Mouse (Mus musculus) cerebellum, adult 18-20 months (tissue): ENCODE results near the gene Cdc42bpa.

Source experiments
- DNase-seq, 2 experiments: peaks; one replicate each; pipeline ENCODE4 v3.0.0; 2021

The Cdc42bpa gene

GRCm38 (mm10) chr1:180194781-180195471 lies 234.7 kb downstream of the Cdc42bpa start:
- DNase-seq, result peak; percentile 42 to 52

GRCm38 (mm10) chr1:180195703-180196381 lies 235.6 kb downstream of the Cdc42bpa start:
- DNase-seq, result peak; percentile 97 to 99

- no peak for DNase-seq
These were observed 236.2 kb downstream of the Cdc42bpa start for GRCm38 (mm10) chr1:180196508-180196907.

GRCm38 (mm10) chr1:180197956-180198355 lies 237.7 kb downstream of the Cdc42bpa start:
- DNase-seq, result no peak

GRCm38 (mm10) chr1:180198959-180199714 lies 238.9 kb downstream of the Cdc42bpa start, which contains the start of gene Coq8a:
Coq8a (minus strand) TSS chr1:180199602.
- DNase-seq, result no peak

- no peak for DNase-seq
These were observed 239.4 kb downstream of the Cdc42bpa start for GRCm38 (mm10) chr1:180199715-180200050.

- DNase-seq, result no peak
These were observed 240.4 kb downstream of the Cdc42bpa start for GRCm38 (mm10) chr1:180200722-180201121.

- DNase-seq, result no peak
These were observed 248.1 kb downstream of the Cdc42bpa start for GRCm38 (mm10) chr1:180208370-180208769.

- peak; percentile 31 to 42 for DNase-seq
These were observed 249.8 kb downstream of the Cdc42bpa start for GRCm38 (mm10) chr1:180210031-180210432.

GRCm38 (mm10) chr1:180210781-180211271 lies 250.6 kb downstream of the Cdc42bpa start:
- DNase-seq, result peak in 1 of 2 experiments; percentile 41

GRCm38 (mm10) chr1:180212911-180213310 lies 252.6 kb downstream of the Cdc42bpa start:
- DNase-seq, result no peak

- peak; percentile 70 to 73 for DNase-seq
These were observed 254.8 kb downstream of the Cdc42bpa start for GRCm38 (mm10) chr1:180215044-180215443.
